Mouse (Mus musculus) E14TG2a.4 (cell line): Measurements from ENCODE around the gene Tiam1.
A peak's percentile ranks its signal among the peaks of the same experiment; 100 is the strongest.

Experiments used
- CTCF ChIP-seq: conservative IDR thresholded peaks from 2 replicates; pipeline ENCODE4 v1.5.1; 2014; ENCODE audit warnings: low read length
- NANOG ChIP-seq: IDR thresholded peaks from 2 replicates; pipeline ENCODE4 v1.6.1; 2014; ENCODE audit warnings: borderline replicate concordance, low read length, mixed read lengths
- POU5F1 ChIP-seq: IDR thresholded peaks from 2 replicates; pipeline ENCODE4 v1.6.1; 2014; ENCODE audit warnings: low read length, borderline replicate concordance

DNA sequence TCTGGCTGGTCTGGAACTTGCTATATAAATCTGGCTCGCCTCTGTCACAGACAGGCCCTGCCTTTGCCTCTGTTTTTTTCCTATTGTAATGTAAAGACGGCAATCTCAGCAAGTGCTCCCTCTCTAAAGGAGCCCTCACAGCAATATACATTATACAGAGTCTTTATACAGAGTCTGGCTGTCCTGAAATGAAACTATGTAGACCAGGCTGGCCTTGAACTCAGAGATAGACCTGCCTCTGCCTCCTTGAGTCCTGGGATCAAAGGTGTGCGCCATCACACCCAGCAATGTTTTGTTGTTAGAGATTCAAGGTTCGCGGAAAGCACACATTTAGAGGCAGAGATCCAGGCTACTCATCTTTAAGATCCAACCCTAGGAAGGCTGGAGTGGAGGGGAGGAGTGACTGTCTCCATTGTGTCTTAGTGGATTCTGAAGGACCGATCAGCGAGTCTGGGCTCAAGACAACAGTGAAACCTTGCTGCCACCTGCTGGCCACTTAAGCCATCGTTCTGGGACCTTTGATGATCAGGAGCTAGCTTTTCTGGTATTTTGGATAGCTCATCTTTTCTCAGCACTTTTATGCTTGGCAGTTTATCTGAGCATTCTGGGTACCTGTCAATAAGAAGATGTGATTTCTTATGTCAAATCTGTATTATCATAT is 42.5 kb upstream of the Tiam1 start:
- peak; percentile 65 for TF ChIP-seq CTCF
- no peak; the same call in 1 of the 2 replicates for TF ChIP-seq NANOG
- no peak for TF ChIP-seq POU5F1
